Mouse (Mus musculus) erythroblast, adult 5-6 weeks (primary cell): ENCODE results near the gene Gm8882. TPM values are rescaled to one million over a fixed set of nuclear protein-coding genes. Genes with fewer than 3 reads are reported as not detected.
"Not testable (repeated sequence)": the region's sequence is repeated elsewhere in the genome, so short reads cannot be mapped to it uniquely, and the experiment has no call there.

Experiments
- ATAC-seq: replicated peaks from 2 replicates; pipeline ENCODE4 v1.8.0; 2016; ENCODE audit warnings: moderate number of reproducible peaks, mild to moderate bottlenecking, moderate TSS enrichment, inconsistent platforms; ENCODE audit not compliant: poor library complexity, low FRiP score, severe bottlenecking
- total RNA-seq, 2 experiments: library from RNA; stranded (forward) in 1 of 2; stranded (reverse) in 1 of 2; fragments of 150-400 nt in 1 of 2; fragments of 200-764, 138-1000 nt in 1 of 2; gene quantifications; 2 replicates each; pipeline versions ENCODE4 v1.2.3 to v1.2.4; 2015 to 2017; ENCODE audit warnings: low replicate concordance in 2 of 2

Gene Gm8882
- not detected in 2 replicates for total RNA-seq (2015; ENCODE audit: low replicate concordance)
- not detected in 2 replicates for total RNA-seq (2017; ENCODE audit: low replicate concordance)

DNA sequence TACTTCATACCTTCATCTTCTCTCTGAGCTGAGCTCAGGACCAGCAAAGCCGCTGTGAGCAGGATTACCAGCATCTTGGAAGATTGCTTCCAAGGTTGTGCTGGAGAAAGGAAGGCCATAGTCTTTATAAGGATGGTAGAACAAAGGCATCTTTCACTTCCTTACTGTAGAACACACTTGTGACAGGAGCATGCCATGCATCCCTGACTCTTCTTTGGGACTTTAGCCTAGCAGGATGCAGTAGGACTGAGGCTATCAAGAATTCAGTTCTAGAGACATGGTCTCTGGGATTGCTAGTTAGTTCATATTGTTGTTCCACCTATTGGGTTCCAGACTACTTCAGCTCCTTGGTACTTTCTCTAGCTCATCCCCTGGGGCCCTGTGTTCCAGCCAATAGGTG lies at the start of gene Gm8882:
Gene Gm8882, minus strand, starts transcription at position 101 of the 400 bp plus-strand sequence.
- not testable (repeated sequence) for ATAC-seq

DNA sequence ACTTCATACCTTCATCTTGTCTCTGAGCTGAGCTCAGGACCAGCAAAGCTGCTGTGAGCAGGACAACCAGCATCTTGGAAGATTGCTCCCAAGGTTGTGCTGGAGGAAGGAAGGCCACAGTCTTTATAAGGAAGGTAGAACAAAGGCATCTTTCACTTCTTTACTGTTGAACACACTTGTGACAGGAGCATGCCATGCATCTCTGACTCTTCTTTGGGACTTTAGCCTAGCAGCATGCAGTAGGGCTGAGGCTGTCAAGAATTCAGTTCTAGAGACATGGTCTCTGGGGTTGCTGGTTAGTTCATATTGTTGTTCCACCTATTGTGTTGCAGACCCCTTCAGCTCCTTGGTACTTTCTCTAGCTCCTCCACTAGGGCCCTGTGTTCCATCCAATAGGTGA lies 49.3 kb downstream of the Gm8882 start, which contains the start of gene Prpmp5:
Gene Prpmp5, minus strand, starts transcription at position 101 of the 400 bp plus-strand sequence.
- not testable (repeated sequence) for ATAC-seq

Other genes with a start within 250 kb of the Gm8882 start
- not detected in 2 replicates for gene Prb1, start 153.6 kb downstream of the Gm8882 start, total RNA-seq (2015; ENCODE audit: low replicate concordance)
- gene Prb1, start 153.6 kb downstream of the Gm8882 start, total RNA-seq (2017; ENCODE audit: low replicate concordance), result not detected in 2 replicates
- gene Prpmp5, start 49.4 kb downstream of the Gm8882 start, total RNA-seq (2015; ENCODE audit: low replicate concordance), result not detected in 2 replicates
- not detected in 2 replicates for gene Prpmp5, start 49.4 kb downstream of the Gm8882 start, total RNA-seq (2017; ENCODE audit: low replicate concordance)
- not detected in 2 replicates for gene Prh1, start 205.7 kb upstream of the Gm8882 start, total RNA-seq (2015; ENCODE audit: low replicate concordance)
- not detected in 2 replicates for gene Prh1, start 205.7 kb upstream of the Gm8882 start, total RNA-seq (2017; ENCODE audit: low replicate concordance)
- not detected in 2 replicates for gene Prp2, start 231.8 kb upstream of the Gm8882 start, total RNA-seq (2015; ENCODE audit: low replicate concordance)
- gene Prp2, start 231.8 kb upstream of the Gm8882 start, total RNA-seq (2017; ENCODE audit: low replicate concordance), result not detected in 2 replicates